Mouse (Mus musculus) cerebellum, adult 18-20 months (tissue): ENCODE measurements at regions not wholly inside any gene's neighbourhood (a gene's known extent, or its start where the extent isn't known, plus 50 kb on each side); places are given as distances from the start of the nearest gene placed in this dataset.

Experiments
- DNase-seq, 2 experiments: peaks; one replicate each; pipeline ENCODE4 v3.0.0; 2021

DNA sequence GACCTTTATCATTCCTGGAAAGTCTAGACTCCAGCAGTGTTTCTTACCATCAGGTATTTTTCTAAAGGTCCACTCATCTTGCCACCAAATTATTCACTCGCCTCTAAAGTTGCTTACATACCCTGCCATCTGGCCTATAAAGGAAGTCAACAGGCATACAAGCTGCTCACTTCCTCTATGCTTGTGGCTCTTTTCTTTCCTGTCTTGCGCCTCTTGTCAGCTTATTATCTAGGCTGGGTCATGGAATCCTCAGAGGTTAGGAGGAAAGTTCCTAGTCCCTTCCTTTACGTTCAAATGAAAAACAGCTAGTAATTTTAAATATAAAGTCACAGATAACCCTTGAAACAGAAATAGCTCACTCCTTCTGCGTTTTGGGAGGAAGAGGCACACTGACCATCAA is 97.9 kb downstream of the Lipi start:
- no peak for DNase-seq

DNA sequence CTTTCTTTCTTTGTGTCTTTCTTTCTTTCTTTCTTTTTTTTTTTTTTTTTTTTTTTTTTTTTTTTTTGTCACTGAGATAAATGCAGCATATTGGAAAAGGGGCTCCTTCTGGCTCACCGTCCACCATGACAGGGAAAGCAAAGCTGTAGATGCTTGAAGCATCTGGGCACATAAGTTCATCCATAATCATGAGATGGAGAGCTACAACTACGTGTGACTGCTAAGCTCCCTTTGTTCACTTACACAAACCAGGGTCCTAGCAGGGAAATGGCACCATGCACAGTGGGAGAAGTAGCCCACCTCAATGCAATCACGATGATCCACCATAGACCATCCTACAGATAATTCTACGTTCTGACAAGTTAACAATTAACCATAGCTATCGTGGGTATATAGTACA is 102.0 kb downstream of the Lipi start:
- no peak for DNase-seq

DNA sequence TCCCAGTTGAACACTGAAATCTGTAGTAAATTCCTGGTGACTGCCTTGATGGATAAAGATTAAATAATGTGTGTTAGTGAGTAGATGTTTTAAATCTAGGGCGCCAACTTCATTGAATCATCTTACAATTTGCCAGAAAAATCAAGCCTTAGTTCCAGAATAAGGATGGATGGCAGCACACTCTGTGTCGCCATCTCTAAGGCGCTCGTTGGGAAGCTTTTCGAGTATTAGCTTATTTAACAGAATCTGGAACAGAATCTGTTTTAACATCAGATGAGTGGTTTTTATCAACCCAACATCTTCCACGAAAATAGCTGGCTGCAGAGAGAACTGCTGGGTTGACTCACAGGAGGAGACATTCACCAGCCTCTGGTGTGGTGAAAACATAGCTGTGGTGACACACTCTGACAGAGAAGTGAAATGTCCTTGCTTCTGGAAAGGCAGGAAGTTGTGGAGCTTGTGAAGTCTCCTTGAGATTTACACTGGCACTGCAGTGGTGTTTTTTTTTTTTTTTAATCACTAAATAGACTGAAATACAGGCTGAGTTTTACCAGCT is 120.4 kb downstream of the Lipi start:
- DNase-seq = no peak

DNA sequence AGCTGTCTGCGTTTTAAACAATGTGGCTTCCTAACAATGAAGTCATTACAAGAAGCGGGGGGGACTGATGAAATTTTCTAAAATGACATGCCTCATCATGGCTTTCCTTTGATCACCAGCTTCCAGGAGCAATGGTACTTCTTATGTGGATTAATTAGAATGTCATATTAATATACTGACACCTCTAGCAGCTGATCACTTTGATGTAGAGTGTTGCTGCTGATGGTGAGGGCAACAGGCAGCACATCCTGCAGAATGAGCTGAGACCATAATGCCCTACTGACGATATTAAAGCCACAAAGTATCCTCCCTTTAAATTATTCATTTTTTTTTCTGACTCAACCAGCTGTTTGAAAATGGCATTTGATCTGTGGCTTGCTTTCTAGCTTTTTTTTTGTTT is 123.7 kb downstream of the Lipi start:
- no peak for DNase-seq

DNA sequence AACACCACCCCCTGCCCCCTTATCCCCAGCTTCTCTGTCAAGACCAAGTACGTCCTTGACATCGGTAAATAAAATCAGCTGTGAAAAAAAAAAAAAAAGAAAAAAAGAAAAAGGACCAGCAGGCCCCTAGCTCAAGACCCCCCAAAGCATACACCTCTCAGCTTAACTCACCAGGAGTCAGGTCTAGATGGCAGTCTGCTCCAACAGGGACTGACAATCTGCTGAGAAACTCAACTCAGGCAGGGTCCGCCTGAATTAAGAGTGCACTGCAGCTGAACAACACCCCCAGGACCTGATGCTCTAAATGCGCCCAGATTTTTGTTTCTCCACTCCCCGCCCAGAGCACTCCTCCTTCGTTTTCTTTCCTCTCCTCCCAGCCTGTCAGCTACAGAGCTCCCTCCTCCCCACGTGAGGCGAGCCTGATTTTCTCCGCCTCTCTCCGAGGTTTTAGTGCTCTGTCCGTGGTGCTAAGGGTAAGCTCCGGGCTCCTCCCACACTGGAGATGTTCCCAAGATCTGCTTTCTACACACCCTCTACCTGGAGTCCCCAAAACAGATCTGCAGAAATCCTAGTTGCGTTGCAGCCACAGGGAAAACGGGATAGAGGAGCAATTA is 138.9 kb downstream of the Lipi start:
- peak in 1 of 2 experiments; percentile 1 for DNase-seq

DNA sequence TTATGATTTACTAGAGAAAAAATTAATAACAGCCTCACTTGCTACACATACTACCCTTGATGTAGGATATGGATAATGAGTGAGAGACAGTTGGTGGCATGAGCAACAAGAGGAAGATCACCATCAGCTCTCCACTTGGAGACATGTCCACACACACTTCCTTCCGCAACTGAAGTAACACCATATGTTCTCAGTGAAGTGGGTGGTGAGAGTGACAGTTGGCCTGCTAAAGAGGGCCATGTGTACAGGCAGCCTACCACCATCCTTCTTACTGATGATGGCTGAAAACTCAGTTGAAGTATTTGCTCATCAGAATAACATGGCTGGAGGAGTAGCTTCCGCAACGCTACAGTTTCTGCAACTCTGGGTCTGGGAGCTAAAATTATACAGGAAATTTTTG is 146.6 kb downstream of the Lipi start:
- DNase-seq = no peak

DNA sequence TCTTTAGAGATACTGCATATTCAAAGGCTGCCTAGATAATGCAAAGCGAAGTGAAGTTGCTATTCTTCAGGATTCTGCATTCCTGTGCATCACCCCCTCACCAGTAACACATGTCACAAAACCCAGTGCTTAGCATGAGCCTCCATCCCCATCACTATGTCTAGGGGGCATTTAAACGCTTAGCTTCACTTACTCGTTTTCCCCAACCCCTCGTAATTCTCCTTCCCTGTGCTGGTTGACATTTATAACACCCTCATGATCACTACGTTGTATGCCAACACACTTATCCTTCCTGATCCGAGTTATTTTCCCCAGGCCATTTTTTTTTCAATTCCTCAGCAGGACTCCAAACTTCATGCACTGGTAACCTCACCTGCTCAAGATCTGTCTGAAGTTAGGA is 152.6 kb downstream of the Lipi start:
- DNase-seq = no peak

DNA sequence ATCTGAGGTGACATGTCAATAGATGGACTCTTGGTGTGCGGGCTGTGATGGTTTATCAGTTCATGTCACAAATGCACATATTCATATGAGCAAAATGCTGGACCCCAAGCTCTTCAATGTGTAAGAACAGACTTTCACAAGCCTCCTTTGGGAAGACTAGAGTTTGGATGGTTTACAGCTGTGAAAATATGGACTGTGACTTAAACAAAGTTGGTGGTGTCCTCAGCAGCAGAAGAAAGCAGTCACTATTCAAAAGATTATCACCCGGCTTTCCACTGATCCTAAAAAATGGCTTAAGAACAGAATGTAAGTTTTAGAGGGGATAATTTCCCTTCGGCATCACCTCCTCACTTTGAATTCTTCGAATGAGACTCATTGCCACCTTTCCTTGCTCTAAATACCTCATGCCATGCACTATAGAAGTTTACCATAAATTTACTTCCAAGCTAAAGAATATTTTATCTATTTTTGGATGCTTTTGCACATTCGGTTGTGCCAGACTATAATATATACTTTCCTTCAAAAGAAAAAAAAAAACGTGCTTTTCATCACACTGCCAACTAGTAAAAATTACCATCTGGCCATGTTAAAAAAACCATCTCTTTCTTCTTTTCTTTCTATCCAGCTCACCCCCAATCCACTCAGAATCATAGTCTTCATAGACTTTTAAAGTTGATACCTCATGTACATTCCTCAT is 201.2 kb downstream of the Lipi start:
- no peak for DNase-seq

DNA sequence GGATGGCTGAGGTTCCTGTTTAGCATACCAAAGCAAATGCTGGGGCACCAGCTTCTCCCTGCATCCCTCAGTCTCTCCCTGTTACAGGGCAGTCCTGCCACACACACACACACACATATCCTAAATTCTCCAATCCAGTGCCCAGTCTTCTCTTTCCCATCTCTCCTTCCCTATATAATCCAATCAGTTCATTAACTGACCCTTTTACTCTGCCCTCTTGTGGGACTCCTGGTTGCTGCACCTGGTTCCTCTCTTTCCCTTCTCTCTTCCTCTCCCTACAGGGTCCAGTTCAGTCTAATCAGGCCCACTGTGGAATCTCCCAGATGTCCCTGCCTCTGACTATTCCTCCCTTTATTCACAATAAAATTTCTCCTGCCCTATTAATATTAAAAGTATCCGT is 204.7 kb downstream of the Lipi start:
- DNase-seq = no peak

DNA sequence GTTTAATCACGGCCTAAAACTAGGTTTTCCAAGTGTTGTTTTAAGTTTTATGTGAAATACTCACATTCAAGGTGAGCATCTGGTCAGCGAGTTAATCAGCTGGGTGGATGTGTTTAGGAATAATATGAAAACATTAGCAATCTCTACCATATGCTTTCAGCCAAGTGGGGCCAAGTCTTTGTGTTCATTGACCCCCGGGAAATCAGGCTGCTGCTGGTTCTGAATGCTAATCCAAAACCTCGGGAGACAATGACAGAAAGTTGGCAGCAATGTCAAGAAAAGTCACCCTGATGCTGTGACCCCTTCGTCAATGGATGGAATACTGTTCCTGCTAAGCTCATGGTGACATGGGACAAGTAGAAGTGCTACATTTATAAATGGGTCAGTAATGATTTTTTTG is 216.2 kb downstream of the Lipi start:
- no peak for DNase-seq

DNA sequence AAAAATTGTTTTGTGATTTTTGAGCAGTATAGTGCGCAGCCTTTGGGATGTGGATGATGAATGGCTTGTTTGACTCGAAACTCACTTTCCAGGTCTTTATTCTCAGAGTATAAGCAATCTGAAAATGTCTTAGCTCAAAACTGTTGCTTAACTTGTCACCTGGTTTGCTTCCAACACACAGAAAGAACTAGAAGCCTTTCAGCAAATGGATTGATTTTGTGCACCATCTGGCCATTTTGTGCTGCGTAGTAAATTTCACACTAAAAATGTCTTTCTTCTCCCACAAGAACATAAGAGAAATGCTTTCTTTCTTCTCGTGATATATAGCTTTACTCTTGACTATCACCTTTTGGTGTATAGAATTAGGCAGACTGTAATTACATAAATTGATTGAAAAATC is 219.1 kb downstream of the Lipi start:
- no peak for DNase-seq

DNA sequence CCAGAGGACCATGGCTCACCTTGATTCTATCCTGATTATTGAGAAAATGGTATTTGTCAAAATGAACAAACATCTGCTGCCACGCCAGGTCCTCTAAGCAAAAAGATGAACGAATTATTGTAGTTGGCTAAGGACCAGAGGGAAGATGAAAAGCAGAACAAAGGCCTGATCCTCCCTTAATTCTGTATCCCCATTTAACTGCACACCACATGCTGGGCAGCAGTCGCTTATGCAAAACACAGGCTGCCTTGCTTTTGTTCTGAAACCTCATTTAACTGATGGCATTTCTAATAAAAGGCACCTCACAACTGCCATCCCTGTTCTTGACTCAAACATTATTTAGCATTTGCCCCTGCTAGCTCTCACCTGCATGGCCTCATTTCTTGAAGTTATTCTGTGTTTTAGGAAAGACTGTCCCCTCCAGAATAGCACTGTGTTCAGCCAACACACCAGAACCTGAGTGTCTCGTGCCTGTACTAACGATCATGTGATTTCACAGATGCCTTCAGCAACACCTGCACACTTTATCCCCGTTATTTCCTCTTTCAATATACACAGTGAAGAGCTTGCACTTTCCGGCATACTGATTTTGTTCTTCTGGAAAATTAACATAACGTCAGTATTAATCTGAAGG is 220.4 kb downstream of the Lipi start:
- DNase-seq = no peak

DNA sequence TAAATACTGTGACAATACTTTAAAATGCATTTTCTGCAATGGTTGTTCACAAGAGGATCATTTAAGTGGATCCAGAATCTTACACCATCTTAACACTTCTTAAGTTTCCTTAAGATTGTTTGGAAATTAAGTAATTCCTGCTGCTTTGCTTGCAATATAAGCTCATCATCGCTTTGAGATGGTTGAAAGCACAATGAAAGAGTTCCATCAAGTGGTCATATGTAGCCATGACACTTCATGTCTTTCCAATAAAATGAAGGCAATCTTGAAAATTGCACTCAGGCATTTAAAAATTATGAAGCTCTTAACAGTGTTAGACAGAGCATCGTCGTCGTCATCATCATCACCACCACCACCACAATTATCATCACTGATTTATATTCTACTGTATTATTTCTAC is 223.8 kb downstream of the Lipi start:
- no peak for DNase-seq

DNA sequence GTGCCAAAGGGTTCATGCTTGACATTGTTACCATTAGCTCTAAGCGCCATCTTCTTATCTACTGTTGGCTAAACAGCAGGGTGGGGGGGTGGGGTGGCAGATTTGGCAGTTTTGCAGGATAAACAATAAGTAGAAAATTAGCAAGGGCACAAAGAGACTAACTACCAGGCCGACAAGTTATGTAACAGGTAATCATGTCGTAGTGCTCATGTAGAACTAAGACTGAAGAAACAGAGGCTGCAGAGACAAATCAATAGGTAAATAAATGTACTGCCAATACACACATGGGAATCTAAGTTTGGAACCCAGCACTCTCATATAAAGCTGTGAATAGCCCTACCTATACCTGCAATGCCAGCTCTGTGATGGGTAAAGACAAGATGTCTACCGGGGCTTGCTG is 225.1 kb downstream of the Lipi start:
- DNase-seq = no peak

DNA sequence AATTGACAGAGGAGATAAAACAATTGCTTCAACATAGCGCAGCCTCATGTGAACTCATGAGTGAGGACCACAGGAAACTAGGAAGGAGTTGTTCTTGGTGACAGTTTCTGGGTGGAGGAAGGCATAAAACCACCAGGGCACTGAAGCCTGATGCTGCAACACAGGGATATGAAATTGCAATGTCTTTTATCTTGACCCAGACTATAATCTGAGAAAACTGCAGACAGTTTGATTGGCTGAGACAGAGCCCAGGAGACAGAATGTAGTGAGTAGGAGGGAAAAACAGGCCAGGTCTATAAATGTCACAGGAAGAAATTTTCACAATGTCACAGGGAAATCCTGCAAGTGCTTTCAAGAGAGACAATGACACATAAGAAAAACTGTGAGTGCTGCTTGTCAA is 232.5 kb downstream of the Lipi start:
- DNase-seq = no peak

DNA sequence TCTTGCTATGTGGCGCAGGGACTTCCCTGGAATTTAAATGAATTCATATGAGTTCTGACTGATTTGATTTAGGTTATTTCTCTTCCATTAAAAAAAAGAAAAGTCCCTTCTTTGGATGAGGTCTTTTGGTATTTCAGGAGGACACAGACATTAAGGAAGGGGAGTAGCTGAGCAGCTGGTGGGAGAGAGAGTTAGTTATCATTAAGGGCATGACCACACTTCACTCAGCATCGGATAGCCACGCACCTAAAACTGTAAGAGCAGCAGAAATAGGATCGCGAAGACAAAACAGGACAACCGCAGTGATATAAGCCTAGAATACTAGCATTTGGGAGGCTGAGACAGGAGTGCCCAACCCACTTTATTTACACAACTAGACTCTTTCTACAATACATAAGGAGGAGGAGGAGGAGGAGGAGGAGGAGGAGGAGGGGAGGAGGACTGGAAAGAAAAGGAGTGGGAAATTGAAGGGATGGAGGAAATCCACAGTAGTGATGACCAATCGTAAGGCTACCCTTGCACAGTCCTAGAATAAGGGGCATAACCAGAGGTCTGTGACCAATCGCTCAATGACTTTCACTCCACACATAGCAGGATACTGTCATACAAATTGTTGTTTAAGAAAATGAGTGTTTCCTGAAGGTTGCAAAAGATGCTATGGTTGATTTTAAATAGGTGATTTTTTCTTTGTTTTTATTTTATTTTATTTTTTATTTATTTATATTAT is 241.5 kb downstream of the Lipi start:
- DNase-seq = no peak

DNA sequence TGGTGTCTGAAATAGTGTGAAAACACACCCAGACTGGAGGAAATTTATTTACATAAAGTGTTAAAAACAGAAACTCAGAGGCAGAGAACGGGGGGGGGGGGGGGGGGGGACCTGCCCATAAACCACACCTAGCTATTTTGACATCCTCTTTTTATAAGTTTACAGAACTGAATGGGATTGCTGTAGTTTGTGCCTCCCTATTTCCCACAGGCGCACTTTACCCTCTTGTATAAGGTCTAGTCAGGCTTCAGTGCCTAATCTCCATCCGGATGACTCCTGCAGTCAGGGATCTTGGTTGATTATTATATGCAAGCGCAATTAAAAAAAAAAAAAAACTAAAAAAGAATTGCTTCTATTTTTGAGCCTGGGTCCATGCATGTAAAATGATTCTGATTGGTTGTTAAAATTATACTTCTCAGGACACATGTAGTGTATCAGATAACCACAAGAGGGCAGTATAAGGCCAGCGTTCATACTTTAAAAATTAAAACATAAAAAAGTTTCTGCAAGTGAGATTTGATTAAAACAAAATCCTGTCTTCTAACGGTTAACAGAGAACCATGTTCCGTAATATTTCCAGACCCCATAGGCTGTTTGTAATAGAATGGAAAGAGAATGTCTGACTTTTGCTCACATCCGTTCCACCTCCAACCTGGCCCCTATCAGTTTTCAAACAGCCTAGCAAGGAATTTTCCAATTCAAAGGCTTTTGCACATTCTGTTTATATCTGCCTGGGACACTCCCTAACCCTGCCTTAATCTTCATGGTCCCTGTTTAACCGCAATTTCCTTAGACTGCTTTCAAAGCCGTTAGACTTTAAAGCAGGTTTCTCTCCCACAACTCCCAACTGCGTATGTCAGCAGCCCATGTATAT is 242.6 kb downstream of the Lipi start:
- no peak for DNase-seq

DNA sequence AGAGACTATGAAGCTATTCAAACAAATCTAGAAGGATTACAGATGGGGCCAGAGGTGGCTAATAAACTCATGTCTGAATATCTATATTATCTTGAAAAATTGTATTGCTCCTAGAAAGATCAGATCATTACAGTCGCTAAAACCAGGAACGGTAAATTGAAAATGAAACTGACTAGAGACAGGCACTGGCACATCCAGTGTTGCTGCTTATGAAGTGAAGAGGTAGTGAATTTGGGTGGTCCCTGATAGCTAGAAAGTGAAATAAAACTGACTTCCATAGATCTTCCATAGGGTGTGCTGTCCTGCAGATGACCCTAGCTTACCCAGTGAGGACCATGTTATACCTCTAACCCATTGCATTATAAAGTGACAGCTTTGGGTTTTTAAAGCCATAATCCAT is 251.6 kb downstream of the Lipi start:
- no peak for DNase-seq

DNA sequence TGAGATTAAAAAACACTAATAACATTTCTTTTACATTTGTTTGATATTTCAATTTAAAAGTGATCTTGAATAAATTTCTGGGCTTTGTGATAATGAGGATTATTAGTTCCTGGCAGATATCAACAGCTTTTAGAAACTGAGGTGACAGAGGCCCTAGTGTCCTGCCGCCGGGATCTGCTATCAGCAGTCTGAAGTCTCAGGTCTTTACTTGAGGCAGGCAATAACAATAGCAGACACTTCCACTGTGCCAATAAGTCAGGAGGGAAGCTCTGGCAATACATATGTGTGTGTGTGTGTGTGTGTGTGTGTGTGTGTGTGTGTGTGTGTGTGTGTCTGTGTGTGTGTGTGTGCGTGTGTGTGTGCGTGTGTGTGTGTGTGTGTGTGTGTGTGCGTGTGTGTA is 252.1 kb downstream of the Lipi start:
- DNase-seq = no peak

DNA sequence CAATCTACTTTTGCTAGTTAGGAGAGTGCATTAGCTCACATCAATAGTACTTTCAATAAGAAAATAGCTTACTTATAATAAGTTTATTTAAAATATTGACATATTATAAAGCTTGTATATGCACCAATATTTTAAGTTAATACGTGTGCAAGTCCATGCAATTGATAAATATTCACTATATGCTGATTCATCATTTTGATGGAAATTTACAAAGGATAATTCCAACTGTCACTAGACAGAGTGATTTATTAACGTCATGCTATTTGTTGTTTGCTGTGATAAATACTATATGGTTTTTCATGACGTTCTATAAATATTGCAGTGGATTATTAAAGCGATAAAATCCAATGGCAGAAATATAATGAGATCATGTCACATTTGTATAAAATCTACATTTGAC is 253.0 kb downstream of the Lipi start:
- no peak for DNase-seq

DNA sequence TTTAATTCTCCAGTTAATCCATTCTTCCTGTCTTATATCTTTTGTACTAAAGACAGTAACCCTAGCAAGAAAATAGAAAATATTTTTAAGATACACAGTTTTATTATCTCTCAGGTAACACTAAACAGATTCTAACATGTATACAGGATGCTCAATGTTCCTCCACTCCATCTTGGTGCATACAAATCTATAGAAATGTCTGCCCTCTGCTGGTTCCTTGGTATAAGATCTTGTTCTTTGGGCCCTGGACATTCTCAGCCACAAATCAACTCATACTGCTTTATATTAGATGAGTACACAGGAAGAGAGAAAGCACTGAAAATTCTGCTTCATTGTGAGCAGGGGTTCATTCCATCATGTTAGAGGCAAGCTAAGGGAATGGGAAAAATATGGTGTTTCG is 260.6 kb downstream of the Lipi start:
- no peak for DNase-seq

DNA sequence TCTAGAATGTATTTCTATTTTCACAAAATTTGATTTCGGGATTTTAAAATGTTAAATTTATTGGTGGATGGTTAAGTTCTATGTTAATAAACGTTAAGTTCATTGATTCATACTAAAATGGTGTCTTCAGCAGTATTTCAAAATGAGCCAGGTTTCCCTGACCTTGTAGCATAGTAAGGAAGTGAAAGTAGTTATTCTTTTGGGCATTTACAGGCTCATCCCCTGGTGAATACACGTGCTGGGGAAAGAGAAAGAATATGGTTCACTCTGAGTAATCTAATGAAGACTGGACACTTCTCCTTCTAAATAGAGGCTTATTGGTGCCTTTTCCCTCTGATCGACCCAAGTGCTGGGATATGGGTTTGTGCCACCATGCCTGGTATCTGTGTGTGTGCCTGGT is 281.1 kb downstream of the Lipi start:
- DNase-seq = no peak

DNA sequence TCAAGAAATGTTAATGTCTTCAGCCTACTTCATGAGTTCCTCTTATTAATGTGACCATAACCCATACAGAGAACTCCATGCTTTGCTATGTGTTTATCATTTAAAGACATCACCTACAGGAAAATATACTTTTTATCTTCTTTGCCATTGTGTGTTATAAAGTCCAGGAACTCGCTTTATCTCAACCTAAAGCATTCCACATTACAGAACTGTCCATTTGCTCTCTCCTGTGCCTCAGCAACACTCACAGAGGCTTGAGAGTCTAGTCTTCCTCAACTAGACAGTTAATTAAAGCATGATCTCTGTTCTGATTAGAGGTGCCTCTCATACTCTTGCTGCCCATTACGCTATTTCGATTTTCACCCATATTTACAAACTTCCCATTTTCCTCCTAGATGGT is 288.4 kb downstream of the Lipi start:
- DNase-seq = no peak
